Mouse (Mus musculus) cortical plate, adult 2 months (tissue): ENCODE measurements around the gene Cdh4. TPM values are rescaled to one million over a fixed set of nuclear protein-coding genes. Genes with fewer than 3 reads are reported as not detected.

Source experiments
- H3K27ac ChIP-seq: fragments of 200-500 bp; 2 replicates; pipeline ENCODE4 v1.5.1; 2012; ENCODE audit warnings: low read length, control low read depth, inconsistent platforms; ENCODE audit not compliant: insufficient read depth
- H3K4me1 ChIP-seq: fragments of 200-500 bp; 2 replicates; pipeline ENCODE4 v1.6.1; 2011; ENCODE audit warnings: low read length; ENCODE audit not compliant: control insufficient read depth, insufficient read depth
- H3K4me3 ChIP-seq: fragments of 200-500 bp; 2 replicates; pipeline ENCODE4 v1.5.1; 2011; ENCODE audit warnings: mild to moderate bottlenecking, low read length, control low read depth; ENCODE audit not compliant: insufficient read depth
- CTCF ChIP-seq: fragments of 200-500 bp; IDR thresholded peaks from 2 replicates; pipeline ENCODE4 v1.5.1; 2011; ENCODE audit warnings: mild to moderate bottlenecking, control low read depth, low read length; ENCODE audit not compliant: insufficient read depth; ENCODE audit errors: extremely low read depth
- POLR2A ChIP-seq: fragments of 200-500 bp; IDR thresholded peaks from 2 replicates; pipeline ENCODE4 v1.6.1; 2011; ENCODE audit warnings: mild to moderate bottlenecking, low read length, control low read depth; ENCODE audit not compliant: insufficient read depth; ENCODE audit errors: extremely low read depth
- polyA plus RNA-seq: library from polyadenylated mRNA; depleted of rRNA; stranded (reverse); fragments of >200 nt; gene quantifications from 2 replicates; pipeline ENCODE4 v1.2.3, GENCODE M21; 2012

Cdh4 gene
- polyA plus RNA-seq, 1 experiment = 5.2 TPM

GRCm38 (mm10) chr2:179580415-179580814 lies 138.2 kb downstream of the Cdh4 start:
- TF ChIP-seq CTCF (no peak), POLR2A (no peak)
- Histone ChIP-seq H3K4me3 (no peak overlapping the region), H3K27ac (no peak overlapping the region), H3K4me1 (no peaks in the 10 kb centered on the region; the same call in 1 of the 2 replicates)

GRCm38 (mm10) chr2:179581058-179581457 lies 138.8 kb downstream of the Cdh4 start:
- Histone ChIP-seq H3K27ac (no peak overlapping the region), H3K4me3 (no peak overlapping the region), H3K4me1 (no peaks in the 10 kb centered on the region; the same call in 1 of the 2 replicates)
- TF ChIP-seq CTCF (no peak), POLR2A (no peak)

- Histone ChIP-seq H3K4me1 (peaks cover 8% of the 10 kb centered on the region), H3K4me3 (no peak overlapping the region), H3K27ac (no peak overlapping the region)
- no peak for TF ChIP-seq POLR2A
- TF ChIP-seq CTCF = no peak
Observed at GRCm38 (mm10) chr2:179582966-179583365, 140.7 kb downstream of the Cdh4 start.

GRCm38 (mm10) chr2:179584672-179585071 lies 142.4 kb downstream of the Cdh4 start:
- Histone ChIP-seq H3K4me3 (no peak overlapping the region), H3K4me1 (peaks cover 8% of the 10 kb centered on the region), H3K27ac (no peak overlapping the region)
- TF ChIP-seq CTCF = no peak
- no peak for TF ChIP-seq POLR2A

- Histone ChIP-seq H3K4me3 (no peak overlapping the region), H3K27ac (no peak overlapping the region), H3K4me1 (peaks cover 8% of the 10 kb centered on the region)
- no peak for TF ChIP-seq CTCF
- TF ChIP-seq POLR2A = no peak
Observed at GRCm38 (mm10) chr2:179586436-179586835, 144.2 kb downstream of the Cdh4 start.

- H3K27ac ChIP-seq = no peak overlapping the region
- H3K4me3 ChIP-seq = no peak overlapping the region
- TF ChIP-seq CTCF (no peak), POLR2A (no peak)
- H3K4me1 ChIP-seq = peaks cover 8% of the 10 kb centered on the region
Observed at GRCm38 (mm10) chr2:179587069-179587468, 144.8 kb downstream of the Cdh4 start.

GRCm38 (mm10) chr2:179591661-179592060 lies 149.4 kb downstream of the Cdh4 start:
- peaks cover 4% of the 10 kb centered on the region for H3K4me1 ChIP-seq
- H3K27ac ChIP-seq = no peak overlapping the region
- TF ChIP-seq POLR2A (no peak), CTCF (no peak)
- no peak overlapping the region for H3K4me3 ChIP-seq

- Histone ChIP-seq H3K4me1 (no peaks in the 10 kb centered on the region), H3K27ac (no peak overlapping the region), H3K4me3 (no peak overlapping the region)
- TF ChIP-seq CTCF (no peak), POLR2A (no peak)
Observed at GRCm38 (mm10) chr2:179595013-179595412, 152.8 kb downstream of the Cdh4 start.

- no peaks in the 10 kb centered on the region for H3K4me1 ChIP-seq
- TF ChIP-seq POLR2A (no peak), CTCF (no peak)
- no peak overlapping the region for H3K27ac ChIP-seq
- no peak overlapping the region for H3K4me3 ChIP-seq
Observed at GRCm38 (mm10) chr2:179598886-179599285, 156.7 kb downstream of the Cdh4 start.

GRCm38 (mm10) chr2:179599886-179600285 lies 157.7 kb downstream of the Cdh4 start:
- Histone ChIP-seq H3K4me3 (no peak overlapping the region), H3K4me1 (no peaks in the 10 kb centered on the region), H3K27ac (no peak overlapping the region)
- no peak for TF ChIP-seq POLR2A
- TF ChIP-seq CTCF = no peak
